Mouse (Mus musculus): Measurements from ENCODE around the gene Nsg1.

DNA sequence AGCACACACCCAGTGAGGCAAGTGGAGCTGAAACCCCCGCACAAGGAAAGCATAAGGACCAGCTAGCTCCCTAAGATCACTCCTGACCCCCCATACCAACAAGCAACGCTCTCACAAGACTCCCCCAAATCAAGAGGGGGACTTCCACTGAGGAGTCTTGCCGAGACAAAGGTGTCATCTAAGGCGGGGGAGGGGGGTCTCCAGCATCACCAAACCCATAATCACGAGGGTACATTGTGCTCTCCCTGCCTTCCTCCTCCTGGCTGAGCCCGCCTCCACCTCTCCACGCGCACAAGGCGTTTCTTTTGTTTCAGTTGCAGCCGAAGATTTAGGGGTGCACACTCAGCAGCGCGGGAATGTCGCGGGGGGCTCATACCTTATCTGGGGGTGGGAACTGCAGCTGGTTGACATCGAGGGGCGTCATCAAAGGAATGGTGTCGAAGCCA, 1.2 kb downstream of the Nsg1 start:
- no peak for TF ChIP-seq CTCF (IDR thresholded peaks at IDR 0.05; ENCODE audit: low read depth, low read length)
- no peak for TF ChIP-seq POLR2A (IDR thresholded peaks at IDR 0.05; ENCODE audit: insufficient read depth, low read length)
- no peak for TF ChIP-seq EP300 (IDR thresholded peaks at IDR 0.05; ENCODE audit: insufficient read depth, low read depth, low read length)
